In the genomic region with DNA sequence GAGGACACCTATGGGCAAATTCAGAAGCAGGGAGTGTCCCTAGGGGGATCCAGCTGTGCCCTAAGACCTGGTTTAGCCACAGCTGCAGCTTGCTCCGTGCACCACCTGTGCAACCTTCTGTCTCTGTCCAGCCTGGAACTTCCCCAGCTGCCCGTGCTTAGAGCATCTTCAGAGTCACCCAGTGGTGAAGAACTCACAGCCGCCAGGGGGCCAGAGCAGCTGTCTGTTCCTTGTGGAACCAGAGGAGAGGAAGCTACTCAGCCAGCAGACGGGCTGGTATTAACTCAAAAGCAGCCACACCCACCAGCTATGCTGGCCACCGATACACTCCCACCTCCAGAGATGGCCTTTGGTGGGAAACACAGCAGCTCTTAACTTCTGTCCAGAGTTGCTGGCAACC, we compare ENCODE assay signal across 9 mouse cellular contexts. TPM values are rescaled to one million over a fixed set of nuclear protein-coding genes. Genes with fewer than 3 reads are reported as not detected.
DNase-seq lines count a peak whose midpoint lies in the region; ATAC-seq and TF ChIP-seq lines count a peak whose summit lies in the region.
"Had no signal": no experiment of that assay in that cellular context is flagged by ENCODE, and none has a peak within 500 bp of the region (broad histone marks: within the 10 kb centered on the region; RNA-seq: fewer than 3 reads in every experiment).

No protein-coding gene starts in this region.

- H3K9me3 ChIP-seq in hindbrain, embryonic 11.5 days (ENCODE audit: control insufficient read depth, low read length) = no peaks in the 10 kb centered on the region
- no peaks in the 10 kb centered on the region for H3K9me3 ChIP-seq in hindbrain, embryonic 13.5 days
- H3K9me3 ChIP-seq in liver, postnatal 0 days (ENCODE audit: low read length) = no peaks in the 10 kb centered on the region
- H3K9me3 ChIP-seq: embryonic facial prominence, embryonic 12.5 days had no signal

- peaks cover 7% of the 10 kb centered on the region; the same call in 1 of the 2 replicates for H3K27me3 ChIP-seq in hindbrain, embryonic 11.5 days (ENCODE audit: control insufficient read depth, insufficient read depth, low read length)
- peaks cover 49% of the 10 kb centered on the region for H3K27me3 ChIP-seq in hindbrain, embryonic 13.5 days
- peaks cover 2% of the 10 kb centered on the region; the same call in 1 of the 2 replicates for H3K27me3 ChIP-seq in thymus, adult 2 months (ENCODE audit: control insufficient read depth, insufficient read depth, low read length)
- peaks cover 5% of the 10 kb centered on the region; the same call in 1 of the 2 replicates for H3K27me3 ChIP-seq in liver, postnatal 0 days (ENCODE audit: insufficient read depth, low read length)

- H3K4me3 ChIP-seq in hindbrain, embryonic 11.5 days (ENCODE audit: low read depth, low read length) = no peak overlapping the region
- H3K4me3 ChIP-seq in hindbrain, embryonic 13.5 days = no peak overlapping the region
- no peak overlapping the region for H3K4me3 ChIP-seq in thymus, adult 2 months (ENCODE audit: control insufficient read depth, insufficient read depth, low read length)
- no peak overlapping the region for H3K4me3 ChIP-seq in liver, postnatal 0 days (ENCODE audit: low read depth, low read length)
- H3K4me3 ChIP-seq: embryonic facial prominence, embryonic 12.5 days had no signal

- TF ChIP-seq POLR2A in thymus, adult 2 months (IDR thresholded peaks at IDR 0.05; ENCODE audit: control insufficient read depth, extremely low read depth, insufficient read depth, low read length, poor library complexity) = no peak

- ATAC-seq in hindbrain, embryonic 11.5 days (ENCODE audit: low FRiP score) = no peak
- no peak for ATAC-seq in hindbrain, embryonic 13.5 days (ENCODE audit: low FRiP score)
- ATAC-seq in liver, postnatal 0 days = no peak

- H3K4me1 ChIP-seq in hindbrain, embryonic 11.5 days (replicated peaks; ENCODE audit: control insufficient read depth, insufficient read depth, low read length) = peaks cover 4% of the 10 kb centered on the region; the same call in 1 of the 2 replicates
- H3K4me1 ChIP-seq in hindbrain, embryonic 13.5 days (replicated peaks) = peaks cover 22% of the 10 kb centered on the region
- no peaks in the 10 kb centered on the region for H3K4me1 ChIP-seq in thymus, adult 2 months (replicated peaks; ENCODE audit: control insufficient read depth, insufficient read depth, low read length)
- H3K4me1 ChIP-seq in liver, postnatal 0 days (ENCODE audit: insufficient read depth) = peaks cover 12% of the 10 kb centered on the region; the same call in 1 of the 2 replicates

- H3K27ac ChIP-seq in hindbrain, embryonic 11.5 days (ENCODE audit: low read depth, low read length) = no peak overlapping the region
- H3K27ac ChIP-seq in hindbrain, embryonic 13.5 days = no peak overlapping the region
- H3K27ac ChIP-seq in thymus, adult 2 months (ENCODE audit: control insufficient read depth, insufficient read depth, low read length) = no peak overlapping the region
- no peak overlapping the region for H3K27ac ChIP-seq in liver, postnatal 0 days (ENCODE audit: low read depth)
- H3K27ac ChIP-seq: embryonic facial prominence, embryonic 12.5 days had no signal

- H3K4me2 ChIP-seq in hindbrain, embryonic 11.5 days (replicated peaks; ENCODE audit: low read depth, low read length) = no peak overlapping the region
- H3K4me2 ChIP-seq in hindbrain, embryonic 13.5 days = no peak overlapping the region
- H3K4me2 ChIP-seq in liver, postnatal 0 days (ENCODE audit: low read depth, low read length) = peak overlapping the region; percentile 66; the same call in 1 of the 2 replicates
- H3K4me2 ChIP-seq: embryonic facial prominence, embryonic 12.5 days had no signal

- H3K36me3 ChIP-seq in hindbrain, embryonic 11.5 days (ENCODE audit: control insufficient read depth, insufficient read depth, low read length) = no peaks in the 10 kb centered on the region
- no peaks in the 10 kb centered on the region for H3K36me3 ChIP-seq in hindbrain, embryonic 13.5 days
- H3K36me3 ChIP-seq in thymus, adult 2 months (ENCODE audit: control insufficient read depth, insufficient read depth, low read length) = no peaks in the 10 kb centered on the region
- no peaks in the 10 kb centered on the region for H3K36me3 ChIP-seq in liver, postnatal 0 days (replicated peaks; ENCODE audit: insufficient read depth, low read length)
- H3K36me3 ChIP-seq: embryonic facial prominence, embryonic 12.5 days had no signal

- TF ChIP-seq EP300 in liver, postnatal 0 days (IDR thresholded peaks at IDR 0.05; ENCODE audit: low read depth) = no peak

- peak; percentile 23 for DNase-seq in hindbrain, embryonic 11.5 days (ENCODE audit: low spot score)
- DNase-seq in thymus, adult 2 months = peak; percentile 37
- DNase-seq in thymus, adult 18-20 months = no peak
- DNase-seq in liver, postnatal 0 days = peak; percentile 51
- peak; percentile 42 for DNase-seq in yolk sac, embryonic 10.5 days (ENCODE audit: low spot score)
- DNase-seq in urinary bladder, adult 2 months (ENCODE audit: low spot score) = no peak
- DNase-seq in left cerebral cortex, adult 18-20 months (ENCODE audit: low spot score in 2 of 2) = no peak

- H3K9ac ChIP-seq in hindbrain, embryonic 11.5 days (ENCODE audit: low read depth, low read length) = no peak overlapping the region
- H3K9ac ChIP-seq in hindbrain, embryonic 13.5 days = no peak overlapping the region
- no peak overlapping the region for H3K9ac ChIP-seq in liver, postnatal 0 days (replicated peaks)
- H3K9ac ChIP-seq: embryonic facial prominence, embryonic 12.5 days had no signal

- 36% methylated on average over 5 of the region's 5 CpGs for WGBS in hindbrain, embryonic 11.5 days
- 46% methylated on average over 5 of the region's 5 CpGs for WGBS in hindbrain, embryonic 13.5 days
- 14% methylated on average over 5 of the region's 5 CpGs for WGBS in thymus, adult 2 months
- 15% methylated on average over 5 of the region's 5 CpGs for WGBS in liver, postnatal 0 days (ENCODE audit: insufficient replicate concordance)

- 0 out of 2 replicates have a peak, but pooled peaks have one; percentile 26 for TF ChIP-seq CTCF in thymus, adult 2 months (IDR thresholded peaks at IDR 0.05; ENCODE audit: borderline replicate concordance, control insufficient read depth, extremely low read depth, insufficient read depth, low read length, poor library complexity)
- TF ChIP-seq CTCF in liver, postnatal 0 days (IDR thresholded peaks at IDR 0.05; ENCODE audit: low read depth) = peak; percentile 47

RNA-seq across cellular contexts. Expression of gene Slc13a3, which starts 2.9 kb away (rescaled TPM):
- polyA plus RNA-seq in hindbrain, embryonic 11.5 days (2014; fragmentation: Nextera tagmentation; extraction: Ambion mirVana) = 0.14 and 0.17 TPM in 2 replicates
- 2.2 and 2.6 TPM in 2 replicates for polyA plus RNA-seq in hindbrain, embryonic 13.5 days (2015; fragmentation: Nextera tagmentation; extraction: Ambion mirVana)
- 2.1 and 2.2 TPM in 2 replicates for polyA plus RNA-seq in thymus, adult 2 months (2012; rRNA removed)
- polyA plus RNA-seq in liver, postnatal 0 days (2015; fragmentation: Nextera tagmentation; extraction: Ambion mirVana) = 46.2 and 49.5 TPM in 2 replicates
- 0.47 and 0.62 TPM in 2 replicates for polyA plus RNA-seq in urinary bladder, adult 2 months (2012; rRNA removed)
- total RNA-seq in left cerebral cortex, adult 18-20 months (2021) = 10 to 100 TPM; 17.5 to 21.1 TPM

RNA-seq across cellular contexts. Expression of gene Trp53rka, which starts 23.0 kb away (rescaled TPM):
- polyA plus RNA-seq in hindbrain, embryonic 11.5 days (2014; fragmentation: Nextera tagmentation; extraction: Ambion mirVana) = 51.3 and 53.5 TPM in 2 replicates
- polyA plus RNA-seq in hindbrain, embryonic 13.5 days (2015; fragmentation: Nextera tagmentation; extraction: Ambion mirVana) = 43.0 and 45.4 TPM in 2 replicates
- 32.2 and 34.8 TPM in 2 replicates for polyA plus RNA-seq in thymus, adult 2 months (2012; rRNA removed)
- 8.8 and 9.1 TPM in 2 replicates for polyA plus RNA-seq in liver, postnatal 0 days (2015; fragmentation: Nextera tagmentation; extraction: Ambion mirVana)
- polyA plus RNA-seq in urinary bladder, adult 2 months (2012; rRNA removed) = 17.6 and 19.6 TPM in 2 replicates
- 10 to 100 TPM; 22.9 to 23.4 TPM for total RNA-seq in left cerebral cortex, adult 18-20 months (2021)

RNA-seq across cellular contexts. Expression of gene Slc2a10, which starts 33.4 kb away (rescaled TPM):
- polyA plus RNA-seq in hindbrain, embryonic 11.5 days (2014; fragmentation: Nextera tagmentation; extraction: Ambion mirVana) = 2.3 and 3.2 TPM in 2 replicates
- polyA plus RNA-seq in hindbrain, embryonic 13.5 days (2015; fragmentation: Nextera tagmentation; extraction: Ambion mirVana) = 2.8 and 3.1 TPM in 2 replicates
- polyA plus RNA-seq in thymus, adult 2 months (2012; rRNA removed) = 0.75 and 1.00 TPM in 2 replicates
- polyA plus RNA-seq in liver, postnatal 0 days (2015; fragmentation: Nextera tagmentation; extraction: Ambion mirVana) = 0.13 and 0.34 TPM in 2 replicates
- polyA plus RNA-seq in urinary bladder, adult 2 months (2012; rRNA removed) = 7.1 and 7.3 TPM in 2 replicates
- total RNA-seq in left cerebral cortex, adult 18-20 months (2021) = under 1 TPM; 0.87 to 0.95 TPM

Comparison
In these comparisons a context has a peak if more than half of its experiments do, and no peak if none do; other contexts are left out.
1. DNase-seq: peak in hindbrain, embryonic 11.5 days (single experiment), thymus, adult 2 months (single experiment), liver, postnatal 0 days (single experiment) and yolk sac, embryonic 10.5 days (single experiment); none in thymus, adult 18-20 months (0 of 2), urinary bladder, adult 2 months (single experiment) and left cerebral cortex, adult 18-20 months (0 of 2).
2. RNA of gene Slc13a3, which starts 2.9 kb away (polyA plus RNA-seq): 46.2 to 49.5 TPM in liver, postnatal 0 days; 2.2 to 2.6 TPM in hindbrain, embryonic 13.5 days, 2.1 to 2.2 TPM in thymus, adult 2 months, 0.47 to 0.62 TPM in urinary bladder, adult 2 months and 0.14 to 0.17 TPM in hindbrain, embryonic 11.5 days; every median in the first group is over 10 times any median in the second.